Mouse (Mus musculus): Measurements from ENCODE around the gene Bicdl2. TPM values are rescaled to one million over a fixed set of nuclear protein-coding genes. Genes with fewer than 3 reads are reported as not detected.

Gene Bicdl2
- polyA plus RNA-seq, 1 experiment: not detected

GRCm38 (mm10) chr17:23672761-23673160 is 12.5 kb downstream of the Bicdl2 start:
- Histone ChIP-seq H3K4me3 (replicated peaks) (peak overlapping the region; percentile 99), H3K4me1 (peaks cover 62% of the 10 kb centered on the region), H3K27me3 (replicated peaks) (peaks cover 5% of the 10 kb centered on the region), H3K36me3 (replicated peaks; ENCODE audit: low read length) (peaks cover 30% of the 10 kb centered on the region), H3K9me3 (no peaks in the 10 kb centered on the region)
- TF ChIP-seq FLI1 (IDR thresholded peaks at IDR 0.05; ENCODE audit: low read length) (no peak), GATA1 (IDR thresholded peaks at IDR 0.05; ENCODE audit: borderline replicate concordance, low read length) (no peak)

GRCm38 (mm10) chr17:23673424-23674073 is 13.2 kb downstream of the Bicdl2 start, which contains the start of the genes Hcfc1r1 and Thoc6:
Hcfc1r1 (plus strand) TSS chr17:23673596.
Thoc6 (minus strand) TSS chr17:23673882.
- Histone ChIP-seq H3K4me1 (peaks cover 64% of the 10 kb centered on the region), H3K36me3 (replicated peaks; ENCODE audit: low read length) (peaks cover 22% of the 10 kb centered on the region), H3K9me3 (no peaks in the 10 kb centered on the region), H3K4me3 (replicated peaks) (peak within 1 kb of the TSS; percentile 99), H3K27me3 (replicated peaks) (peaks cover 7% of the 10 kb centered on the region)
- TF ChIP-seq FLI1 (IDR thresholded peaks at IDR 0.05; ENCODE audit: low read length) (no peak), GATA1 (IDR thresholded peaks at IDR 0.05; ENCODE audit: borderline replicate concordance, low read length) (no peak)

GRCm38 (mm10) chr17:23674271-23674952 is 14.1 kb downstream of the Bicdl2 start:
- peak overlapping the region; percentile 99 for H3K4me3 ChIP-seq (replicated peaks)
- H3K36me3 ChIP-seq (replicated peaks; ENCODE audit: low read length): peaks cover 13% of the 10 kb centered on the region
- no peak for TF ChIP-seq FLI1 (IDR thresholded peaks at IDR 0.05; ENCODE audit: low read length)
- no peak for TF ChIP-seq GATA1 (IDR thresholded peaks at IDR 0.05; ENCODE audit: borderline replicate concordance, low read length)
- H3K27me3 ChIP-seq (replicated peaks): peaks cover 15% of the 10 kb centered on the region
- peaks cover 64% of the 10 kb centered on the region for H3K4me1 ChIP-seq
- no peaks in the 10 kb centered on the region for H3K9me3 ChIP-seq

- peaks cover 72% of the 10 kb centered on the region for H3K4me1 ChIP-seq
- peaks cover 6% of the 10 kb centered on the region for H3K36me3 ChIP-seq (replicated peaks; ENCODE audit: low read length)
- no peak overlapping the region for H3K4me3 ChIP-seq (replicated peaks)
- 0 out of 2 replicates have a peak, but pooled peaks cover 3% of the 10 kb centered on the region for H3K9me3 ChIP-seq
- peaks cover 22% of the 10 kb centered on the region for H3K27me3 ChIP-seq (replicated peaks)
- TF ChIP-seq FLI1 (IDR thresholded peaks at IDR 0.05; ENCODE audit: low read length) (no peak), GATA1 (IDR thresholded peaks at IDR 0.05; ENCODE audit: borderline replicate concordance, low read length) (no peak)
These were observed 14.8 kb downstream of the Bicdl2 start for GRCm38 (mm10) chr17:23675127-23675526.

- peak overlapping the region; percentile 93 for H3K4me3 ChIP-seq (replicated peaks)
- H3K27me3 ChIP-seq (replicated peaks): peaks cover 28% of the 10 kb centered on the region
- 0 out of 2 replicates have a peak, but pooled peaks cover 3% of the 10 kb centered on the region for H3K9me3 ChIP-seq
- H3K4me1 ChIP-seq: peaks cover 78% of the 10 kb centered on the region
- no peak for TF ChIP-seq FLI1 (IDR thresholded peaks at IDR 0.05; ENCODE audit: low read length)
- no peak for TF ChIP-seq GATA1 (IDR thresholded peaks at IDR 0.05; ENCODE audit: borderline replicate concordance, low read length)
- no peaks in the 10 kb centered on the region for H3K36me3 ChIP-seq (replicated peaks; ENCODE audit: low read length)
These were observed 15.4 kb downstream of the Bicdl2 start for GRCm38 (mm10) chr17:23675564-23676281.

GRCm38 (mm10) chr17:23676473-23677031 is 16.2 kb downstream of the Bicdl2 start:
- H3K36me3 ChIP-seq (replicated peaks; ENCODE audit: low read length): no peaks in the 10 kb centered on the region
- H3K4me3 ChIP-seq (replicated peaks): peak overlapping the region; percentile 93
- peaks cover 79% of the 10 kb centered on the region for H3K4me1 ChIP-seq
- no peak for TF ChIP-seq FLI1 (IDR thresholded peaks at IDR 0.05; ENCODE audit: low read length)
- no peak for TF ChIP-seq GATA1 (IDR thresholded peaks at IDR 0.05; ENCODE audit: borderline replicate concordance, low read length)
- H3K9me3 ChIP-seq: 0 out of 2 replicates have a peak, but pooled peaks cover 3% of the 10 kb centered on the region
- peaks cover 37% of the 10 kb centered on the region for H3K27me3 ChIP-seq (replicated peaks)

- peaks cover 44% of the 10 kb centered on the region for H3K27me3 ChIP-seq (replicated peaks)
- no peaks in the 10 kb centered on the region for H3K36me3 ChIP-seq (replicated peaks; ENCODE audit: low read length)
- no peak for TF ChIP-seq GATA1 (IDR thresholded peaks at IDR 0.05; ENCODE audit: borderline replicate concordance, low read length)
- no peak for TF ChIP-seq FLI1 (IDR thresholded peaks at IDR 0.05; ENCODE audit: low read length)
- peaks cover 72% of the 10 kb centered on the region for H3K4me1 ChIP-seq
- peak within 1 kb of the TSS; percentile 93 for H3K4me3 ChIP-seq (replicated peaks)
- H3K9me3 ChIP-seq: 0 out of 2 replicates have a peak, but pooled peaks cover 3% of the 10 kb centered on the region
These were observed 17.0 kb downstream of the Bicdl2 start, which contains the start of gene Tnfrsf12a for GRCm38 (mm10) chr17:23677236-23677679. Tnfrsf12a (minus strand) TSS chr17:23677468.

GRCm38 (mm10) chr17:23679127-23679835 is 19.0 kb downstream of the Bicdl2 start, which contains the start of gene Cldn6:
Cldn6 (plus strand) TSS chr17:23679249.
- H3K4me3 ChIP-seq (replicated peaks): no peak within 1 kb of the TSS
- 0 out of 2 replicates have a peak, but pooled peaks cover 3% of the 10 kb centered on the region for H3K9me3 ChIP-seq
- peaks cover 63% of the 10 kb centered on the region for H3K4me1 ChIP-seq
- no peaks in the 10 kb centered on the region for H3K36me3 ChIP-seq (replicated peaks; ENCODE audit: low read length)
- no peak for TF ChIP-seq FLI1 (IDR thresholded peaks at IDR 0.05; ENCODE audit: low read length)
- no peak for TF ChIP-seq GATA1 (IDR thresholded peaks at IDR 0.05; ENCODE audit: borderline replicate concordance, low read length)
- peaks cover 64% of the 10 kb centered on the region for H3K27me3 ChIP-seq (replicated peaks)

All from megakaryocyte, embryonic 14.5 days (primary cell).